Mouse (Mus musculus): ENCODE data around the gene Tatdn2.
A peak's percentile ranks its signal among the peaks of the same experiment; 100 is the strongest.

Gene Tatdn2

GRCm38 (mm10) chr6:113696582-113697221 lies at the start of gene Tatdn2:
Gene Tatdn2 (plus strand): TSS chr6:113697050.
- peak; percentile 97 to 99 for DNase-seq

GRCm38 (mm10) chr6:113649346-113650196 lies 47.3 kb upstream of the Tatdn2 start:
- no peak for DNase-seq

GRCm38 (mm10) chr6:113650197-113650640 lies 46.6 kb upstream of the Tatdn2 start:
- no peak for DNase-seq

GRCm38 (mm10) chr6:113651626-113652025 lies 45.2 kb upstream of the Tatdn2 start:
- DNase-seq, result no peak

GRCm38 (mm10) chr6:113653551-113653950 lies 43.3 kb upstream of the Tatdn2 start:
- no peak for DNase-seq

- peak; percentile 36 to 39 for DNase-seq
Measured at GRCm38 (mm10) chr6:113654102-113654501, 42.7 kb upstream of the Tatdn2 start.

GRCm38 (mm10) chr6:113654753-113655397 lies 42.0 kb upstream of the Tatdn2 start:
- DNase-seq, result peak; percentile 53 to 68

- DNase-seq, result no peak
Measured at GRCm38 (mm10) chr6:113655475-113655874, 41.4 kb upstream of the Tatdn2 start.

- DNase-seq, result peak; percentile 62 to 84
Measured at GRCm38 (mm10) chr6:113656847-113657246, 40.0 kb upstream of the Tatdn2 start.

- DNase-seq, result peak in 1 of 2 experiments; percentile 44
Measured at GRCm38 (mm10) chr6:113658226-113658625, 38.6 kb upstream of the Tatdn2 start.

- DNase-seq, result no peak
Measured at GRCm38 (mm10) chr6:113659648-113660491, 37.0 kb upstream of the Tatdn2 start.

GRCm38 (mm10) chr6:113660492-113661352 lies 36.1 kb upstream of the Tatdn2 start:
- no peak for DNase-seq

- DNase-seq, result peak; percentile 51 to 70
Measured at GRCm38 (mm10) chr6:113661353-113662241, 35.3 kb upstream of the Tatdn2 start.

- DNase-seq, result no peak
Measured at GRCm38 (mm10) chr6:113662964-113663700, 33.7 kb upstream of the Tatdn2 start.

GRCm38 (mm10) chr6:113664305-113664704 lies 32.5 kb upstream of the Tatdn2 start:
- DNase-seq, result no peak

GRCm38 (mm10) chr6:113667611-113668122 lies 29.2 kb upstream of the Tatdn2 start:
- DNase-seq, result no peak

GRCm38 (mm10) chr6:113668287-113669154 lies 28.3 kb upstream of the Tatdn2 start:
- DNase-seq, result peak; percentile 60 to 65

- DNase-seq, result no peak
Measured at GRCm38 (mm10) chr6:113669821-113670220, 27.0 kb upstream of the Tatdn2 start.
